Mouse (Mus musculus): Measurements from ENCODE around the gene Lmf2.

GRCm38 (mm10) chr15:89321264-89321663 lies 34.2 kb downstream of the Lmf2 start:
- no peak for TF ChIP-seq CTCF (IDR thresholded peaks at IDR 0.05; ENCODE audit: low read depth)
- TF ChIP-seq EP300 (IDR thresholded peaks at IDR 0.05; ENCODE audit: low read depth) = no peak

Data from liver, embryonic 14.5 days (tissue).